Mouse (Mus musculus) cerebellum, adult 2 months (tissue): ENCODE data around the gene Tmem115.

Source experiments
- CTCF ChIP-seq: fragments of 200-500 bp; IDR thresholded peaks from 2 replicates; pipeline ENCODE4 v1.5.1; 2011; ENCODE audit warnings: low read depth, mild to moderate bottlenecking, control low read depth, low read length, moderate library complexity, borderline replicate concordance; ENCODE audit not compliant: insufficient read depth
- POLR2A ChIP-seq: fragments of 200-500 bp; IDR thresholded peaks from 2 replicates; pipeline ENCODE4 v1.6.1; 2011; ENCODE audit warnings: low read length, control low read depth, borderline replicate concordance; ENCODE audit not compliant: insufficient read depth

- TF ChIP-seq CTCF (no peak), POLR2A (no peak)
These were observed 49.0 kb upstream of the Tmem115 start for GRCm38 (mm10) chr9:107484766-107485165.
